Mouse (Mus musculus) heart, adult 8-10 months (tissue): Measurements from ENCODE around the gene Atxn1. TPM values are rescaled to one million over a fixed set of nuclear protein-coding genes. Genes with fewer than 3 reads are reported as not detected.

Source experiments
- DNase-seq: peaks from one replicate; pipeline ENCODE4 v3.0.0; 2022; ENCODE audit warnings: low spot score
- total RNA-seq, 4 experiments: library from RNA; stranded (reverse); gene quantifications; 2 replicates each; pipeline ENCODE4 v1.2.4; 2022

The Atxn1 gene
- total RNA-seq, 4 experiments from 2014 or later, result 33.5 to 37.8 (median 35.8) TPM

- DNase-seq, result no peak
These were observed 370.9 kb downstream of the Atxn1 start for GRCm38 (mm10) chr13:45593914-45594313.

GRCm38 (mm10) chr13:45590898-45591297 is 373.9 kb downstream of the Atxn1 start:
- no peak for DNase-seq

- DNase-seq, result no peak
These were observed 381.7 kb downstream of the Atxn1 start for GRCm38 (mm10) chr13:45583061-45583460.

- no peak for DNase-seq
These were observed 382.5 kb downstream of the Atxn1 start for GRCm38 (mm10) chr13:45582294-45582693.

- DNase-seq, result no peak
These were observed 385.1 kb downstream of the Atxn1 start for GRCm38 (mm10) chr13:45579751-45580150.

GRCm38 (mm10) chr13:45577784-45578183 is 387.0 kb downstream of the Atxn1 start:
- DNase-seq, result peak; percentile 39

GRCm38 (mm10) chr13:45577366-45577765 is 387.4 kb downstream of the Atxn1 start:
- no peak for DNase-seq

- peak; percentile 95 for DNase-seq
These were observed 388.6 kb downstream of the Atxn1 start for GRCm38 (mm10) chr13:45576185-45576584.

GRCm38 (mm10) chr13:45572768-45573167 is 392.0 kb downstream of the Atxn1 start:
- DNase-seq, result peak; percentile 46

GRCm38 (mm10) chr13:45571795-45572262 is 393.0 kb downstream of the Atxn1 start:
- DNase-seq, result peak; percentile 67

- peak; percentile 58 for DNase-seq
These were observed 394.9 kb downstream of the Atxn1 start for GRCm38 (mm10) chr13:45569932-45570331.

- no peak for DNase-seq
These were observed 399.9 kb downstream of the Atxn1 start for GRCm38 (mm10) chr13:45564946-45565345.

GRCm38 (mm10) chr13:45562011-45562410 is 402.8 kb downstream of the Atxn1 start:
- DNase-seq, result no peak

GRCm38 (mm10) chr13:45560543-45560942 is 404.3 kb downstream of the Atxn1 start:
- DNase-seq, result no peak

GRCm38 (mm10) chr13:45559258-45559657 is 405.6 kb downstream of the Atxn1 start:
- DNase-seq, result no peak

- DNase-seq, result no peak
These were observed 406.4 kb downstream of the Atxn1 start for GRCm38 (mm10) chr13:45558367-45558766.

GRCm38 (mm10) chr13:45553674-45554073 is 411.1 kb downstream of the Atxn1 start:
- DNase-seq, result no peak

GRCm38 (mm10) chr13:45547549-45547948 is 417.3 kb downstream of the Atxn1 start:
- DNase-seq, result no peak

GRCm38 (mm10) chr13:45546946-45547345 is 417.9 kb downstream of the Atxn1 start:
- DNase-seq, result no peak

- DNase-seq, result no peak
These were observed 418.8 kb downstream of the Atxn1 start for GRCm38 (mm10) chr13:45545974-45546373.

- peak; percentile 73 for DNase-seq
These were observed 425.6 kb downstream of the Atxn1 start for GRCm38 (mm10) chr13:45539205-45539568.

GRCm38 (mm10) chr13:45538532-45539204 is 426.1 kb downstream of the Atxn1 start:
- DNase-seq, result peak; percentile 60

- DNase-seq, result no peak
These were observed 426.7 kb downstream of the Atxn1 start for GRCm38 (mm10) chr13:45538091-45538490.

- DNase-seq, result peak; percentile 65
These were observed 427.7 kb downstream of the Atxn1 start for GRCm38 (mm10) chr13:45537110-45537509.
